Mouse (Mus musculus) liver, embryonic 12.5 days (tissue): ENCODE measurements around the gene Hacd2. TPM values are rescaled to one million over a fixed set of nuclear protein-coding genes. Genes with fewer than 3 reads are reported as not detected.

ENCODE experiments used
- ATAC-seq: fragments of 200-750 bp; cut with Nextera tagmentation; 2 replicates; pipeline ENCODE4 v1.8.0; 2017; ENCODE audit warnings: moderate number of reproducible peaks, mild to moderate bottlenecking, moderate library complexity
- H3K27ac ChIP-seq: fragments of 300-500 bp; sonication (generic); 2 replicates; pipeline ENCODE4 v1.5.1; 2016; ENCODE audit warnings: mild to moderate bottlenecking
- H3K27me3 ChIP-seq: fragments of 300-500 bp; sonication (generic); replicated peaks from 2 replicates; pipeline ENCODE4 v1.6.1; 2016; ENCODE audit warnings: mild to moderate bottlenecking, moderate library complexity
- H3K36me3 ChIP-seq: fragments of 300-500 bp; sonication (generic); 2 replicates; pipeline ENCODE4 v1.6.1; 2016; ENCODE audit warnings: mild to moderate bottlenecking, moderate library complexity
- H3K4me1 ChIP-seq: fragments of 300-500 bp; sonication (generic); 2 replicates; pipeline ENCODE4 v1.6.1; 2016
- H3K4me2 ChIP-seq: fragments of 300-500 bp; sonication (generic); 2 replicates; pipeline ENCODE4 v1.6.1; 2016; ENCODE audit warnings: mild to moderate bottlenecking, moderate library complexity
- H3K4me3 ChIP-seq: fragments of 300-500 bp; sonication (generic); 2 replicates; pipeline ENCODE4 v1.5.1; 2016; ENCODE audit warnings: mild to moderate bottlenecking, moderate library complexity
- H3K9ac ChIP-seq: fragments of 300-500 bp; sonication (generic); 2 replicates; pipeline ENCODE4 v1.6.1; 2016; ENCODE audit warnings: mild to moderate bottlenecking, moderate library complexity
- H3K9me3 ChIP-seq: fragments of 300-500 bp; sonication (generic); replicated peaks from 2 replicates; pipeline ENCODE4 v1.6.1; 2016; ENCODE audit warnings: mild to moderate bottlenecking, moderate library complexity
- WGBS: fragments of 180-500 bp; shearing (Covaris S2); methylation state at CpG from one replicate; pipeline ENCODE4 v1.1.7; 2016; ENCODE audit not compliant: insufficient replicate concordance; 5-methylcytosine and 5-hydroxymethylcytosine counted together
- polyA plus RNA-seq: library from polyadenylated mRNA; unstranded; fragments of >200 nt; fragmentation: Nextera tagmentation; extraction: Ambion mirVana; gene quantifications from 2 replicates; pipeline ENCODE4 v1.2.1, GENCODE M21; 2016

Hacd2 gene
- 81.7 and 82.9 TPM in 2 replicates for polyA plus RNA-seq

GRCm38 (mm10) chr16:35022242-35023137, at the start of gene Hacd2:
Hacd2 (plus strand) TSS chr16:35022428.
- Histone ChIP-seq H3K9ac (peak within 1 kb of the TSS; percentile 88), H3K27ac (peak within 1 kb of the TSS; percentile 78), H3K36me3 (peaks cover 7% of the 10 kb centered on the region), H3K4me2 (peak within 1 kb of the TSS; percentile 81), H3K9me3 (no peaks in the 10 kb centered on the region), H3K4me3 (peak within 1 kb of the TSS; percentile 91), H3K27me3 (peaks cover 23% of the 10 kb centered on the region), H3K4me1 (peaks cover 7% of the 10 kb centered on the region)
- under 1% methylated on average over 76 of the region's 97 CpGs for WGBS
- ATAC-seq = peak; percentile 98

- Histone ChIP-seq H3K4me1 (no peaks in the 10 kb centered on the region), H3K27ac (no peak overlapping the region), H3K9ac (no peak overlapping the region), H3K4me3 (no peak overlapping the region), H3K4me2 (no peak overlapping the region), H3K36me3 (no peaks in the 10 kb centered on the region), H3K9me3 (no peaks in the 10 kb centered on the region), H3K27me3 (no peaks in the 10 kb centered on the region)
- ATAC-seq = no peak
- 72% methylated on average over 12 of the region's 12 CpGs for WGBS
Measured at GRCm38 (mm10) chr16:34972471-34972870, 49.8 kb upstream of the Hacd2 start.

GRCm38 (mm10) chr16:34975544-34975943, 46.7 kb upstream of the Hacd2 start:
- H3K4me3 ChIP-seq = no peak overlapping the region
- no peaks in the 10 kb centered on the region for H3K36me3 ChIP-seq
- no peak for ATAC-seq
- no peaks in the 10 kb centered on the region for H3K9me3 ChIP-seq
- H3K27ac ChIP-seq = no peak overlapping the region
- no peaks in the 10 kb centered on the region for H3K4me1 ChIP-seq
- H3K27me3 ChIP-seq = no peaks in the 10 kb centered on the region
- no peak overlapping the region for H3K4me2 ChIP-seq
- 26% methylated on average over 2 of the region's 2 CpGs for WGBS
- no peak overlapping the region for H3K9ac ChIP-seq

- no peak for ATAC-seq
- Histone ChIP-seq H3K4me1 (no peaks in the 10 kb centered on the region), H3K27ac (no peak overlapping the region), H3K27me3 (no peaks in the 10 kb centered on the region), H3K9me3 (no peaks in the 10 kb centered on the region), H3K4me2 (no peak overlapping the region), H3K36me3 (no peaks in the 10 kb centered on the region), H3K4me3 (no peak overlapping the region), H3K9ac (no peak overlapping the region)
- 76% methylated on average over 13 of the region's 13 CpGs for WGBS
Measured at GRCm38 (mm10) chr16:34976630-34977029, 45.6 kb upstream of the Hacd2 start.

GRCm38 (mm10) chr16:34978018-34978417, 44.2 kb upstream of the Hacd2 start:
- Histone ChIP-seq H3K27ac (no peak overlapping the region), H3K9me3 (no peaks in the 10 kb centered on the region), H3K27me3 (no peaks in the 10 kb centered on the region), H3K4me3 (no peak overlapping the region), H3K4me1 (no peaks in the 10 kb centered on the region), H3K9ac (no peak overlapping the region), H3K4me2 (no peak overlapping the region), H3K36me3 (no peaks in the 10 kb centered on the region)
- WGBS = 76% methylated on average over 7 of the region's 7 CpGs
- ATAC-seq = no peak

- no peaks in the 10 kb centered on the region for H3K36me3 ChIP-seq
- 82% methylated on average over 7 of the region's 7 CpGs for WGBS
- H3K4me3 ChIP-seq = no peak overlapping the region
- ATAC-seq = no peak
- H3K27me3 ChIP-seq = no peaks in the 10 kb centered on the region
- H3K9ac ChIP-seq = no peak overlapping the region
- H3K9me3 ChIP-seq = no peaks in the 10 kb centered on the region
- 0 out of 2 replicates have a peak, but pooled peaks cover under 1% of the 10 kb centered on the region for H3K4me1 ChIP-seq
- H3K27ac ChIP-seq = no peak overlapping the region
- H3K4me2 ChIP-seq = no peak overlapping the region
Measured at GRCm38 (mm10) chr16:34981009-34981408, 41.2 kb upstream of the Hacd2 start.

- H3K4me2 ChIP-seq = no peak overlapping the region
- no peaks in the 10 kb centered on the region for H3K27me3 ChIP-seq
- no peak overlapping the region for H3K27ac ChIP-seq
- H3K4me3 ChIP-seq = no peak overlapping the region
- no peak overlapping the region for H3K9ac ChIP-seq
- 0 out of 2 replicates have a peak, but pooled peaks cover 11% of the 10 kb centered on the region for H3K4me1 ChIP-seq
- ATAC-seq = no peak
- 59% methylated on average over 11 of the region's 11 CpGs for WGBS
- H3K36me3 ChIP-seq = no peaks in the 10 kb centered on the region
- H3K9me3 ChIP-seq = no peaks in the 10 kb centered on the region
Measured at GRCm38 (mm10) chr16:34984203-34985030, 37.8 kb upstream of the Hacd2 start.

- Histone ChIP-seq H3K9me3 (no peaks in the 10 kb centered on the region), H3K4me2 (no peak overlapping the region), H3K27ac (no peak overlapping the region), H3K4me1 (0 out of 2 replicates have a peak, but pooled peaks cover 11% of the 10 kb centered on the region), H3K9ac (no peak overlapping the region), H3K27me3 (no peaks in the 10 kb centered on the region), H3K36me3 (no peaks in the 10 kb centered on the region), H3K4me3 (no peak overlapping the region)
- no peak for ATAC-seq
- 61% methylated on average over 2 of the region's 2 CpGs for WGBS
Measured at GRCm38 (mm10) chr16:34985031-34985346, 37.2 kb upstream of the Hacd2 start.

- ATAC-seq = no peak
- Histone ChIP-seq H3K4me1 (0 out of 2 replicates have a peak, but pooled peaks cover 11% of the 10 kb centered on the region), H3K27me3 (no peaks in the 10 kb centered on the region), H3K36me3 (no peaks in the 10 kb centered on the region), H3K9me3 (no peaks in the 10 kb centered on the region), H3K27ac (no peak overlapping the region), H3K9ac (no peak overlapping the region), H3K4me2 (no peak overlapping the region), H3K4me3 (no peak overlapping the region)
- WGBS = 72% methylated on average over 13 of the region's 13 CpGs
Measured at GRCm38 (mm10) chr16:34986211-34986825, 35.9 kb upstream of the Hacd2 start.

GRCm38 (mm10) chr16:34991365-34991764, 30.9 kb upstream of the Hacd2 start:
- 55% methylated on average over 3 of the region's 3 CpGs for WGBS
- H3K27me3 ChIP-seq = no peaks in the 10 kb centered on the region

GRCm38 (mm10) chr16:34992854-34993253, 29.4 kb upstream of the Hacd2 start:
- H3K9ac ChIP-seq = no peak overlapping the region
- no peak overlapping the region for H3K4me2 ChIP-seq
- no peaks in the 10 kb centered on the region for H3K4me1 ChIP-seq
- no peak overlapping the region for H3K27ac ChIP-seq
- no peaks in the 10 kb centered on the region for H3K9me3 ChIP-seq
- 80% methylated on average over 5 of the region's 5 CpGs for WGBS
- H3K4me3 ChIP-seq = no peak overlapping the region
- no peak for ATAC-seq
- no peaks in the 10 kb centered on the region for H3K36me3 ChIP-seq
- no peaks in the 10 kb centered on the region for H3K27me3 ChIP-seq

More at GRCm38 (mm10) chr16:34991365-34991764, 30.9 kb upstream of the Hacd2 start:
- H3K4me1 ChIP-seq = 0 out of 2 replicates have a peak, but pooled peaks cover 7% of the 10 kb centered on the region
- no peak overlapping the region for H3K9ac ChIP-seq
- no peak overlapping the region for H3K27ac ChIP-seq
- no peak overlapping the region for H3K4me3 ChIP-seq
- no peaks in the 10 kb centered on the region for H3K36me3 ChIP-seq
- ATAC-seq = no peak
- no peak overlapping the region for H3K4me2 ChIP-seq
- H3K9me3 ChIP-seq = no peaks in the 10 kb centered on the region
